Mouse (Mus musculus) midbrain, postnatal 0 days (tissue): ENCODE measurements around the gene Arhgap19. TPM values are rescaled to one million over a fixed set of nuclear protein-coding genes. Genes with fewer than 3 reads are reported as not detected.
A peak's percentile ranks its signal among the peaks of the same experiment; 100 is the strongest.

Experiments used
- ATAC-seq: fragments of 200-750 bp; cut with Nextera tagmentation; 2 replicates; pipeline ENCODE4 v1.8.0; 2017; ENCODE audit warnings: moderate number of reproducible peaks, mild to moderate bottlenecking, moderate TSS enrichment, moderate library complexity; ENCODE audit not compliant: low FRiP score
- DNase-seq: peaks from one replicate; pipeline ENCODE4 v3.0.0-alpha.2; 2015; ENCODE audit warnings: low spot score
- H3K27ac ChIP-seq: fragments of 300-500 bp; sonication (generic); 2 replicates; pipeline ENCODE4 v1.5.1; 2014; ENCODE audit warnings: low read depth, mild to moderate bottlenecking, low read length, mixed read lengths
- H3K27me3 ChIP-seq: fragments of 300-500 bp; sonication (generic); 2 replicates; pipeline ENCODE4 v1.6.1; 2014; ENCODE audit warnings: low read length, control low read depth, mixed read lengths; ENCODE audit not compliant: insufficient read depth
- H3K36me3 ChIP-seq: fragments of 300-500 bp; sonication (generic); 2 replicates; pipeline ENCODE4 v1.6.1; 2014; ENCODE audit warnings: low read length, control low read depth, mixed read lengths; ENCODE audit not compliant: insufficient read depth
- H3K4me1 ChIP-seq: fragments of 300-500 bp; sonication (generic); 2 replicates; pipeline ENCODE4 v1.6.1; 2014; ENCODE audit warnings: mild to moderate bottlenecking, control low read depth, antibody characterized with exemption, low read length, mixed read lengths; ENCODE audit not compliant: insufficient read depth
- H3K4me2 ChIP-seq: fragments of 300-500 bp; sonication (generic); 2 replicates; pipeline ENCODE4 v1.6.1; 2014; ENCODE audit warnings: low read depth, mild to moderate bottlenecking, low read length, mixed read lengths; ENCODE audit not compliant: poor library complexity, severe bottlenecking
- H3K4me3 ChIP-seq: fragments of 300-500 bp; sonication (generic); 2 replicates; pipeline ENCODE4 v1.5.1; 2014; ENCODE audit warnings: low read depth, mild to moderate bottlenecking, low read length, moderate library complexity
- H3K9ac ChIP-seq: fragments of 300-500 bp; sonication (generic); replicated peaks from 2 replicates; pipeline ENCODE4 v1.6.1; 2014; ENCODE audit warnings: mild to moderate bottlenecking, low read length, moderate library complexity, mixed read lengths; ENCODE audit not compliant: poor library complexity, severe bottlenecking
- H3K9me3 ChIP-seq: fragments of 300-500 bp; sonication (generic); 2 replicates; pipeline ENCODE4 v1.6.1; 2016; ENCODE audit warnings: low read length, control low read depth
- CTCF ChIP-seq: IDR thresholded peaks from 2 replicates; pipeline ENCODE4 v1.5.1; 2016; ENCODE audit warnings: antibody characterized with exemption, mild to moderate bottlenecking
- WGBS: fragments of 180-500 bp; shearing (Covaris S2); extraction: QIAGEN DNeasy Blood & Tissue Kit; methylation state at CpG from one replicate; pipeline ENCODE4 v1.1.7; 2014; 5-methylcytosine and 5-hydroxymethylcytosine counted together
- polyA plus RNA-seq: library from polyadenylated mRNA; unstranded; fragments of >200 nt; fragmentation: Nextera tagmentation; extraction: Ambion mirVana; gene quantifications from 2 replicates; pipeline ENCODE4 v1.2.1, GENCODE M21; 2015
- total RNA-seq: library from RNA; depleted of rRNA; stranded (reverse); fragments of >200 nt; gene quantifications from 2 replicates; pipeline ENCODE4 v1.2.3, GENCODE M21; 2014; rRNA removed

Arhgap19 gene
- total and polyA plus RNA-seq, 2 experiments from 2014 or later = 2.9 to 4.5 TPM

GRCm38 (mm10) chr19:41737657-41738428 lies 64.0 kb downstream of the Arhgap19 start:
- H3K9ac ChIP-seq = peak overlapping the region; percentile 36; the same call in 1 of the 2 replicates
- H3K4me1 ChIP-seq = peaks cover 23% of the 10 kb centered on the region
- H3K27ac ChIP-seq = no peak overlapping the region
- peak overlapping the region; percentile 24 for H3K4me3 ChIP-seq
- H3K9me3 ChIP-seq = no peaks in the 10 kb centered on the region
- H3K4me2 ChIP-seq = peak overlapping the region; percentile 78
- TF ChIP-seq CTCF = no peak
- ATAC-seq = peak; percentile 31; the same call in 1 of the 2 replicates
- WGBS = 5% methylated on average over 18 of the region's 18 CpGs
- H3K36me3 ChIP-seq = no peaks in the 10 kb centered on the region
- H3K27me3 ChIP-seq = no peaks in the 10 kb centered on the region
- DNase-seq = peak; percentile 85

- no peak for TF ChIP-seq CTCF
- Histone ChIP-seq H3K4me1 (peaks cover 10% of the 10 kb centered on the region), H3K36me3 (no peaks in the 10 kb centered on the region), H3K4me2 (no peak overlapping the region), H3K9me3 (0 out of 2 replicates have a peak, but pooled peaks cover 6% of the 10 kb centered on the region), H3K9ac (no peak overlapping the region), H3K4me3 (no peak overlapping the region), H3K27me3 (no peaks in the 10 kb centered on the region), H3K27ac (no peak overlapping the region)
- DNase-seq (peak; percentile 63), ATAC-seq (no peak)
- 17% methylated on average over 10 of the region's 10 CpGs for WGBS
Measured at GRCm38 (mm10) chr19:41734685-41735084, 67.2 kb downstream of the Arhgap19 start.

GRCm38 (mm10) chr19:41725491-41725890 lies 76.4 kb downstream of the Arhgap19 start:
- H3K9ac ChIP-seq = no peak overlapping the region
- no peak for TF ChIP-seq CTCF

GRCm38 (mm10) chr19:41724831-41725470 lies 76.9 kb downstream of the Arhgap19 start:
- TF ChIP-seq CTCF = no peak
- no peak for ATAC-seq
- 33% methylated on average over 9 of the region's 9 CpGs for WGBS
- Histone ChIP-seq H3K36me3 (0 out of 2 replicates have a peak, but pooled peaks cover 7% of the 10 kb centered on the region), H3K4me1 (no peaks in the 10 kb centered on the region), H3K27me3 (no peaks in the 10 kb centered on the region), H3K4me3 (no peak overlapping the region), H3K4me2 (no peak overlapping the region), H3K9ac (no peak overlapping the region), H3K27ac (peak overlapping the region; percentile 52; the same call in 1 of the 2 replicates), H3K9me3 (no peaks in the 10 kb centered on the region)
- DNase-seq = no peak

More at GRCm38 (mm10) chr19:41725491-41725890, 76.4 kb downstream of the Arhgap19 start:
- H3K27me3 ChIP-seq = no peaks in the 10 kb centered on the region
- 0 out of 2 replicates have a peak overlapping the region, but pooled peaks have one; percentile 52 for H3K27ac ChIP-seq
- H3K4me1 ChIP-seq = no peaks in the 10 kb centered on the region
- H3K4me2 ChIP-seq = no peak overlapping the region
- WGBS = 61% methylated on average over 2 of the region's 2 CpGs
- no peaks in the 10 kb centered on the region for H3K9me3 ChIP-seq
- DNase-seq (no peak), ATAC-seq (no peak)
- no peak overlapping the region for H3K4me3 ChIP-seq
- H3K36me3 ChIP-seq = 0 out of 2 replicates have a peak, but pooled peaks cover 7% of the 10 kb centered on the region

GRCm38 (mm10) chr19:41723337-41723736 lies 78.5 kb downstream of the Arhgap19 start:
- Histone ChIP-seq H3K27ac (no peak overlapping the region), H3K27me3 (no peaks in the 10 kb centered on the region), H3K36me3 (0 out of 2 replicates have a peak, but pooled peaks cover 7% of the 10 kb centered on the region), H3K9me3 (no peaks in the 10 kb centered on the region), H3K9ac (no peak overlapping the region), H3K4me2 (no peak overlapping the region), H3K4me3 (no peak overlapping the region), H3K4me1 (no peaks in the 10 kb centered on the region; the same call in 1 of the 2 replicates)
- DNase-seq (no peak), ATAC-seq (no peak)
- TF ChIP-seq CTCF = no peak
- WGBS = 36% methylated on average over 2 of the region's 2 CpGs

GRCm38 (mm10) chr19:41719436-41719835 lies 82.4 kb downstream of the Arhgap19 start:
- no peak overlapping the region for H3K4me3 ChIP-seq
- H3K4me2 ChIP-seq = no peak overlapping the region
- no peak overlapping the region for H3K27ac ChIP-seq
- H3K27me3 ChIP-seq = no peaks in the 10 kb centered on the region
- no peak for TF ChIP-seq CTCF
- no peaks in the 10 kb centered on the region for H3K9me3 ChIP-seq
- H3K36me3 ChIP-seq = no peaks in the 10 kb centered on the region
- no peak for ATAC-seq
- no peak overlapping the region for H3K9ac ChIP-seq
- peak; percentile 55 for DNase-seq
- H3K4me1 ChIP-seq = no peaks in the 10 kb centered on the region; the same call in 1 of the 2 replicates
- WGBS = 68% methylated on average over 8 of the region's 8 CpGs

Other genes starting within 250 kb of the Arhgap19 start
- 6.4 and 6.8 TPM in 2 replicates for gene Gm340, start 219.7 kb downstream of the Arhgap19 start, total RNA-seq
- 1.1 TPM in 2 replicates for gene Gm340, start 219.7 kb downstream of the Arhgap19 start, polyA plus RNA-seq
- gene Slit1, start 58.4 kb downstream of the Arhgap19 start, total RNA-seq = 72.3 and 74.2 TPM in 2 replicates
- gene Slit1, start 58.4 kb downstream of the Arhgap19 start, polyA plus RNA-seq = 15.4 and 17.0 TPM in 2 replicates
- gene Frat1, start 27.9 kb upstream of the Arhgap19 start, total RNA-seq = 33.0 and 35.4 TPM in 2 replicates
- gene Frat1, start 27.9 kb upstream of the Arhgap19 start, polyA plus RNA-seq = 34.2 and 34.3 TPM in 2 replicates
- 6.9 and 10.4 TPM in 2 replicates for gene Frat2, start 46.1 kb upstream of the Arhgap19 start, total RNA-seq
- gene Frat2, start 46.1 kb upstream of the Arhgap19 start, polyA plus RNA-seq = 6.7 and 8.0 TPM in 2 replicates
- 20.6 and 21.2 TPM in 2 replicates for gene Rrp12, start 94.1 kb upstream of the Arhgap19 start, total RNA-seq
- 13.9 and 14.1 TPM in 2 replicates for gene Rrp12, start 94.1 kb upstream of the Arhgap19 start, polyA plus RNA-seq
- 473 and 479 TPM in 2 replicates for gene Pgam1, start 109.9 kb upstream of the Arhgap19 start, total RNA-seq
- 536 and 596 TPM in 2 replicates for gene Pgam1, start 109.9 kb upstream of the Arhgap19 start, polyA plus RNA-seq
- 18.0 and 28.8 TPM in 2 replicates for gene Exosc1, start 131.4 kb upstream of the Arhgap19 start, total RNA-seq
- gene Exosc1, start 131.4 kb upstream of the Arhgap19 start, polyA plus RNA-seq = 61.2 and 62.3 TPM in 2 replicates
- gene Zdhhc16, start 131.4 kb upstream of the Arhgap19 start, total RNA-seq = 49.2 and 61.9 TPM in 2 replicates
- gene Zdhhc16, start 131.4 kb upstream of the Arhgap19 start, polyA plus RNA-seq = 86.7 and 91.0 TPM in 2 replicates
- gene Mms19, start 179.1 kb upstream of the Arhgap19 start, total RNA-seq = 45.7 and 62.5 TPM in 2 replicates
- gene Mms19, start 179.1 kb upstream of the Arhgap19 start, polyA plus RNA-seq = 26.1 TPM in 2 replicates
- gene Ubtd1, start 179.7 kb upstream of the Arhgap19 start, total RNA-seq = 17.5 and 22.1 TPM in 2 replicates
- gene Ubtd1, start 179.7 kb upstream of the Arhgap19 start, polyA plus RNA-seq = 12.2 and 12.8 TPM in 2 replicates
- gene Ankrd2, start 234.0 kb upstream of the Arhgap19 start, total RNA-seq = 0.71 and 1.7 TPM in 2 replicates
- 0.81 and 2.4 TPM in 2 replicates for gene Ankrd2, start 234.0 kb upstream of the Arhgap19 start, polyA plus RNA-seq
- gene Hoga1, start 243.6 kb upstream of the Arhgap19 start, total RNA-seq = 3.1 TPM in 2 replicates
- 3.4 and 4.0 TPM in 2 replicates for gene Hoga1, start 243.6 kb upstream of the Arhgap19 start, polyA plus RNA-seq